Mouse (Mus musculus) A20 (cell line): ENCODE data around the gene Nipa1.

Experiments used
- DNase-seq: peaks from one replicate; pipeline ENCODE4 v3.0.0-alpha.2; 2011; ENCODE audit warnings: low read depth, low spot score

Nipa1 gene

DNA sequence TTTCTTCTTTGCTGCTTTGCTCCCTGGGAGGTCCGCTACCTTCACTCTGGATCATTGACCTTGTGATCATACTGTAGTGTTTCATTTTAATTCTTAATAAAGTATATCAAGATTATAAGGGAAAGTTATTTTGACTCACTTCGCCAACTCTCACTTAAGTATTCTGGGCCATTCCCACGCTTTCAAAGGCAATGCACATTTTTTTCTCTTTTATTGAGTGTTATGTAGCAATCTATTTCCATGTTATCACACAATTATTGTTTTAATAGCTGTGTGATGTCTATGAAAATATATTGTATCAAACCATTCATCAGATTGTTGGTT, at the start of gene Nipa1:
Nipa1 (minus strand) TSS at position 25 of the 324 bp plus-strand sequence.
- no peak for DNase-seq

DNA sequence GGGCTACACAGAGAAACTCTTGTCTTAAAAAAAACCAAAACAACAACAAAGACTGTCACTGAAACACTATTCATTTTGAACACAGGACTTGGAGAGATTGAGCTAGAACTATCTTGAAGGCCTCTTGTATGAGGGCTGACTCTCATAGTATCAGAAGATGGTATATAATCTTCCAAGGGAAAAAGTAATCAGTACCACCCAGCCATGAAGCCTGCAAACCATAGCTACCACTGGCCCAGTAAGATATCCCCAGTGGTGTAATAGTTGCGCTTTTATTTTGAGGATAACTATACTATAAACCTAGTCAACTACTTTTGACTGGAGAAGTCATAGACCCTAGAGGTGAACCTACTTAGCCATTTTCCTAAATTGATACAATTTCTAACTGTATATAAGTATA, 46.9 kb upstream of the Nipa1 start:
- no peak for DNase-seq

GRCm38 (mm10) chr7:56066136-56066535, 46.4 kb upstream of the Nipa1 start:
- no peak for DNase-seq

DNA sequence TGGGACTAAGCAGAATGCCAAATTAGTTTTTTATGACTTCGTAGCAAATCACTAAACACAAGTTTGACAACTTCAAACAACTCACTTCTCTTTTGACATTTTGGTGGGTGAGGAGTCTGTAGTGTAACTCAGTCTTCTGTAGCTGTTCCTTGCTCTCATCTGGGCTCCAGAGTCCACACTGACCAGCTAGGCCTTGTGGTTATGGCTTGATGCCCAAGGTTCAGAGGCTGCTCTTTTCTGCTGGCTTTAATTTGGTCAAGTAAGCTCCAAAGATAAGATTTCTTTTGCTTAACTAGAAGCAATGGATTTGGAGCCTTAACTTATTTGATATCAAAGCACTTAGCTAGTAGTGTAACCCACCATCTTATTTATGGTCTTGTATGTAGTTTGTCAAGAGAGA, 45.1 kb upstream of the Nipa1 start:
- no peak for DNase-seq

DNA sequence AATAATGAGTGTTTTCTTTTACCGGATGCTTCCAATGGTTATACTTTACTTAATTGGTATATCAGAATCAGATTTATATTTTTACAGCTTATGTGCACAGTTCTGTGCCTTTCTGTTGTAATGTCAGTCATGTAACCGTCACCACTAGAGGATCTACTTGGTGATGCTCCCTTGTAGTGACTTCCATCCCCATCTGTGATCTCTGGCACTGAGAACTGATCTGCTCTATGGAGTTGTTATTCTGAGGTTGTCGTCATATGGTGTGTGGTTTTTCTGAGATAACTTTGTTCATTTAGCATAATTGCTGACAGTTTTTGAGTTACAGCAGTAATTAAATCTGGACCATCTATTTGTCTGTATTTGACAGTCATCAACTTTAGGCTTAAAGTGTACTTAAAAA, 35.6 kb upstream of the Nipa1 start:
- DNase-seq: no peak

- DNase-seq: peak; percentile 24
These were observed 33.2 kb upstream of the Nipa1 start for GRCm38 (mm10) chr7:56052996-56053395.

GRCm38 (mm10) chr7:56050487-56050911, 30.7 kb upstream of the Nipa1 start:
- DNase-seq: peak; percentile 57

GRCm38 (mm10) chr7:56049831-56050321, 30.1 kb upstream of the Nipa1 start, which contains the start of gene Herc2:
TSS of gene Herc2 (plus strand) at chr7:56050196.
- DNase-seq: peak; percentile 99

DNA sequence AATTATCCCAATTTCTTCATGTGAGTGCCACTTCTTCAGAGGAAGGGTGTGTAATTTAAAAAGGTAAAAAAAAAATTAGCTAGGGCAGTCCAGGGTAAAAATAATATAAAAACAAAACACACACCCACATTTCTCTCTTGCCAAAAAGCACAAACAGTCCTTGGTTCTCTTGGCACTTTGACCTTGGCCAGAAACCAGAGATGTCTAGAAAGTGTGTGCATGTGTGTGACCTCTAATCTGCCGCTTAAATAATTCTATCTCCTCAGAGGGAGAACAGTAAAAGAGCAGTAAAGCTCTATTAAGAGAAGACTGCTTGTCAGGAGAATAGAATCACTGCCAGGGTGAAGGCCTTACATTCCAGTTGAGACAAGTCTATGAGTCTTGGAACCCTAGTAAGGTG, 27.4 kb upstream of the Nipa1 start:
- no peak for DNase-seq

DNA sequence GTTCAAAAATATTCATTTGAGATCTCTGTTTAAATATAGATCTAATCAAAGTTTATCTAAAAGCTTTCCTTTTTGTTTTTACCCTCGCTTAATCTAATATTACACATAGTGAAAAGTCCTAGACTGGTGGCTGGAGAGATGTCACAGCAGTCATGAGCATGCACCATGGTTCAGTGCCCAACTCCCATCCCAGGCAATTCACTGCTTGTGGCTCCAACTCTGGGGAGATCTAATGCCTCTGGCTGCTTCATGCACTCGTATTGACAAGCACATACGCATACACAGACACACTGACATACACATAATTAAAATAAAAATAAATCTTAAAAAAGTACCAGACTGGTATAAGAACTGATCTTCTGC, 24.5 kb upstream of the Nipa1 start:
- no peak for DNase-seq

DNA sequence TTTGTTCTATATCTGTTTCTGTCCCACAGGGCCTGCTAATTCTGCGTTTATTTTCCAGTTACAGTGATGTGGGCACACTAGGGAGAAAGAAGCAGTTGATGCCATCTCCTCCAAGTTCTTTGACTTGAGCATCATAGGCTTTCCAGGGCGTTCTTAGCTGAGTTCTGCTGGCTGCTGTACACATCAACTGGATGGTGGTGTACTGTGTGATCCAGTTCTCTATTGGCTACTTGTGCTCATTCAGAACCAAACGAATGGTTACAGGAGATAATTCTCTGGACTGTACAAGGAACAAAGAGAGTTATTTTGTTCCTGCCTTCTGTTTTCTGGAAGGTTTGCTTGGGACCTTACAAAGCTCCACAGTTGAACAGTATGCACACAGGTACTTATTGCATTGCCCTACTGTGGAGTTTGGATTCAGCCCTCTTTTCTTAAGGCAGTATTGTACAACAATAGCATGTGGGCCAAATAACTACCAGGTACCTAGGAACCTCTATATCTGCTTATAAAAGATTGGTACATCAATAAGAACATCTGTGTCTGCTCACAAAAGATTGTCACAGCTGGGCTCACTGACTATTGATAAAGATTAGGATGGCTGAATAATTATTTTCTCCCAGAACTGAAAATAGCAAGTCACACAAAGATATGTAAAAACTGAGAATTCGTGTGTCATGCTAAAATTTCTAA, 24.0 kb upstream of the Nipa1 start:
- DNase-seq: no peak

DNA sequence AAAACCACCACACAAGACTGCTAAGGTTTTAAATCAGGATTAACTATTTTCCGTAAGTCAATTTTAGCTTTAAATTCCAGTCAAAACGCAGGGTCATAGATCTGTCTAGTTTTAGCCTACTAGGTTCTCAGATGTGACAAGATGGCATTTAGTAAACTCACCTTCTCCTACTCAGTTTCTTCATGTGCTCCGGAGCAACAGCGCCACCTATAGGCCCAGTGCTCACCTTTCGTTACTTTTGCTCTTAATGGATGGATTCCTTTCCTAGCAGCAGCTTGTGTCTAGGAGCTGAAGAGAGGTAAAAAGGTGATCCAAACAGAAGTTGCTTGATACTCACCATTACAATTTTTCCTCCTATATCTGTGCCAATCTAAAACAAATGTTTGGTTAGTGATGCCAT, 22.6 kb upstream of the Nipa1 start:
- peak; percentile 80 for DNase-seq

DNA sequence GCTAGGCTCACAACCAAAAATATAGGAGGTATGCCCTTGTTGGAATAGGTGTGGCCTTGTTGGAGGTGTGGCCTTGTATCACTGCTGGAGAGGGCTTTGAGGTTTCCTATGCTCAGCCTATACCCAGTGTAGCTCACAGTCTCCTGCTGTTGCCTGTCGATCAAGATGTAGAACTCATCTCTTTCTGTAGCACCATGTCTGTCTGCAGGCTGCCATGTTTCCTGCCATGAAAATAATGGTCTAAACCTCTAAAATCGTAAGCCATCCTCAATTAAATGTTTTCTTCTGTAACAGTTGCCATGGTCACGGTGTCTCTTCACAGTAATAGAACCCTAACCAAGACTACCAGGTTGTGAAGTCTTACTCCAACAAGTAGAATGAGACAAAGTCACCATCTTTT, 3.8 kb upstream of the Nipa1 start:
- DNase-seq: no peak

DNA sequence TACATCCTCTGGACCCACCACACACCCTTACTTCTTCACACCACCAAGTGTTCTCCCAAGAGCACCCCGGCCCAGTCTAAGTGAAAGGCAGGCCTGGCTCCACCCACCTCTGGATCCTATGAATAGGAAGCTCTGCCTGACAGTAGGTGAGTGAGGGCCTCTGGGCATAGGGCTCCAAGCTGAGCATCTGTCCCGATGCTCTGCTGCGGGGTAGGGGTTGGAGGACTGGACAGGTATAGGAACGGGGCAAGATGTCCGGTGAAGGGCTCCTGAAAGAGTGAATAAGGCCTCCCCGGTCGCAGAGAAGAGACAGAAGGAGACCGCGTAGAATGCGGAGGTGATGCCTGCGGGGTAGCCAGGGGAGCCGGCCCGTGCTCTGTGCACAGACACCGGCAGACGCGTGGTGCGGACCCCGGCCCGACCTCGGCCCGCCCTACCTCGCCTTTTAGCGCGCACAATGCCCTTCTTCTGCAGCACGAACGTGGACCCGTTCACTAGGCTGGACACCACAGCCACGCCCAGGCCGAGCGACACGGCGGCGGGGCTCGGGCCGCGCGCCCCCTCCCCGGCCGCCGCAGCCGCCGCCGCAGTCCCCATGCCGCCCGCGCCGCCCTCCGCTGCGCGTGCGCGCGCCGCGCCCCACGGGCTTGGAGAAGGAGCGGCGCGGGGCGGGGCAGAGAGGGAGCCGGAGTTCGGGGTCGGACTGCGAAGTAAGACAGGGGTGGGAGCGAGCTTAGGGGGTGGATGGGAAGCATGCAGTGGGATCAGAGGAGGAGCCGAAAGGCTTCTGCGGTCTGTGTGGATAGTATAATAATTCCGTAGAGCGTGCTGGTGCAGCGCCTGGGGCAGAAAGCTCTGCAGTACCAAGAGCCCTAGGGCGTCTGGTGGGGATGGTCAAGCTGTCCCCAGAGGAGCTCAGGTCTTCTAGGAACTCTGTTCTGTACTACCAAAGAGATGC, 503 bp downstream of the Nipa1 start:
- DNase-seq: peak; percentile 52

DNA sequence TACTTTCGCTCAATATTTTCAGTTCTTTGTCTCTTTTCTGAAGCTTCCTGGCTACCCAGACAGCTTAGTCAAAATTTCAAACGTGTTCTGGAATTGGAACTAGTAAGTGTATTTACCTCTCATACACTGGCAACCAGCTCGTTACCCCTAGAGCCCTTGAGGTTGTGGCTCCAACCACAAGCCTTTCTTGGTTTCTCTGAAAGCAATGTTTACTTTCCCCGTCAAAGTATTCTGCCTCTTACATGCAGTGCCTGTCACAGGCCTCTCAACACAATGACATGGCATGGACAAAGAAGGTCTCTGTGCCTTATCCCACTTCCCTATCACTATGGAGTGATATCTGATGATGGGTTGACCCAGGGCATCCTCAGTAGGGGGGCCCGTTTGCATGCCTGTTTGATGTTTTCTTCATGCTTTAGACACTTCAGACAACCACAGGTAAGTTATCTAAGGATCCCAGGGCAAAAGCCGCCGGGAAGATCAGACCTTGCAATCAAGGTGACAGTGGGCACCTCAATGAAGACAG, 1.2 kb downstream of the Nipa1 start:
- DNase-seq: peak; percentile 3

- DNase-seq: no peak
These were observed 2.0 kb downstream of the Nipa1 start for GRCm38 (mm10) chr7:56017761-56018160.

DNA sequence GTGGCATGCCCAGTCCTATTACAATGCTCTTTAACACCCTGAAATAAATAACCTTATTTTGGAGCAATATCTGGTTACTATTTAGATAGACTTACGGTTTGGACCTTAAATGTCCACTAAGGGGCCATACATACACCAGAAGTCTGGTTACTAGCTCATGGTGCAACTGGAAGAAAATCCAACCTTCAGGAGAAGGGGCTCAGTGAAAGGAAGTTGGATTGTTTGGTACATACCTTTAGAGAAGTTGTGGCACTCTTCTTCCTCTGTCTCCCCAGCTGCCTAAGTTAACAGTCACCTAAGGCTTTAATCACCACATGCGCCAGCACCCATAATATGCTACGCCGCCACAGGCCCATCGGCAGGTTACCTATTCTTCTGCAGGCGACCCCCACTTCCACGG, 3.9 kb downstream of the Nipa1 start:
- DNase-seq: no peak

DNA sequence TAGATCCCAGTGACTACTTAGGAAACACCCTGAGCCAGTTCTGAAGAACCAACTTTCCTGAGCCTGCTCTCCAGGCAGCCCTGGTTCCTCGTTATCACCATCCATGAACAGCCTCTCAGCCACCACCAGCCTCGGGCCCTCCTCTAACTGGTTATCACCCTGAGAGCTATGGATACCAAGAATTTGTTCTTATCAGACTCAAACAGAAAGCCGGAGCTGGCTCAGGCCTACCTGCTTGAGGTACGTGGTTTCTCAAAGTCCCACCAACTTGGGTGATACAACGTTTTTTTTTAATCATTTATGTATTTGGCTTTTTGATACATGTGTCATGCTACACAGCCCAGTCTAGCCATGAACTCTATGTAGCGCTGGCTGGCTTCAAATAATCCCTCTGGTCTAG, 4.6 kb downstream of the Nipa1 start:
- DNase-seq: no peak

- peak; percentile 50 for DNase-seq
These were observed 5.6 kb downstream of the Nipa1 start for GRCm38 (mm10) chr7:56014002-56014702.

DNA sequence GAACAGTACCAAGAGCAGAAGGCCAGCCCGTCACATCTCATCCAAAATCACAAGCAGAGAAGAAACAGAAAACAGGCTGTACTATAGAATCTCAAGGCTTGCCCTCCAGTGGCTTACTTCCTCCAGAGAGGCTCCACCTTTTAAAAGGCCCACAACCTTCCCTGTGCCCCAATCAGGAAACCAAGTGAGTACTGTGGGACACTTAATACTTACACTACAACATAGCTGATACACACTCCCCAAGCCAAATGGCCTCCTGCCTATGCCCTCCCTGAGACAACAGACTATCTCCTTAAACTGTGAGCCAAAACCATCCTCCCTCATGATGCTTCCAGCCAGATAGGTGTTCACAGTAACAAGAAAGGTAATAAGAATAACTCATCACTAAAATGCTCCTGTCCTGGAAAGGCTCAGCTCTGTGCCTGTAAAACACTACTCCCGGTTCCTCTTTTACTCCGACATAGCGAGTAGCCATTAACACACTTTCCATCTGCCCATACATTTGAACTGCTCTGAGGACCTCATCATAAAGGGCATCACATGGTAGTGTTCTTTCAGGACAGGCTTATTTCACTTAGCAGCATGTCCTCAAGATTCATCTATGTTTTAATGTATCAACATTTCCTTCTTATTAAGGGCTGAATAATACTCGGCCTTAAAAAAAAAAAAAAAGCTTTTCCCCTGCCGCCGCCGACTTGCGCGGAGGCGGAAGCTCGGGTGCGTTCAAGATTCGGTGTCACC, 6.3 kb downstream of the Nipa1 start:
- DNase-seq: peak; percentile 71

- no peak for DNase-seq
These were observed 8.8 kb downstream of the Nipa1 start for GRCm38 (mm10) chr7:56011018-56011333.
